Mouse (Mus musculus): ENCODE measurements around the gene Tmem255b. TPM values are rescaled to one million over a fixed set of nuclear protein-coding genes. Genes with fewer than 3 reads are reported as not detected.

Gene Tmem255b
- 1 to 10 TPM; 4.3 to 4.7 TPM for total RNA-seq (2021)
- long read RNA-seq, experiment 1, partial matches to known transcripts, result 0 of 8 reads
- long read RNA-seq, experiment 1, other reads (novel, unspliced or antisense), result 5 of 8 reads
- long read RNA-seq, experiment 2, partial matches to known transcripts, result 0 of 6 reads
- long read RNA-seq, experiment 2, other reads (novel, unspliced or antisense), result 3 of 6 reads

DNA sequence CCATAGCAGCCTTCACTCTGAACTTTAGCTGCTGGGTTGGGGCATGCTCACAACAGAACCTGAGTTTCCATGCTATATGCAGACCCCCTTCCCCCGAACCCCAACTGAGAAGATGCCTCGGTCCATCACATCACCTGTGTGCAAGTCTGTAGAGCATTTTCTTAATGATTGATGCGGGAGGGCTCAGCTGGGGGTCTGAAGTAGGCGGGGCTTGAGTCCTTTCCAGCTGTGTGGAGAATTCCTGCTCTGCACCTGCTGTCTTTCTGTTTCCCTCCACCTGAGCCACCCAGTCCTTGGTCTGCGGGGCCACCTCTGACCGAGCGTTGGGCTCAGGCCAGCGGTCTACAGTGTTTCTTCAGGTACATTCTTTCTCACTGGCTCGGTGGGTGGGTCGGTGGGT, at the start of gene Tmem255b:
Tmem255b (plus strand) TSS at position 301 of the 400 bp plus-strand sequence.
- DNase-seq (ENCODE audit: low spot score in 2 of 2), result no peak

DNA sequence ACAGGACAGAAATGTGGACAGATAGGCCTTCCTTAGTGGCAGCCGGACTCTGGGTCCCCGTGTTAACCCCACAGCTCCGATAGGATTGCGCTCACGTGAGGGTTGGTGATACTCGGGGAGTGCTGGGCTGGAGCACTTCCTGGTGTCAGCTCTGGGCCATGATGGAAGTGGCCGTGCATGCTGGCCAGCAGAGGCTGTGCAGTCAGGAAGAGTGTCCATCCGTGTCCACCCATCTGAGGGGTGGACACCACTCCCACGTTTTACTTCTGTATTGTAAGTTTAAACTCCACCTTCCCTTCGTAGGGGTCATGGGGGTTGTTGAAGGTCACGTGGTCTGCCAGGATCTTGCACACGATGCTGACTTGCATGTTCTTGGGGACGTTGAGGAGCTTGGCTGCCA, 48.6 kb upstream of the Tmem255b start:
- no peak for DNase-seq (ENCODE audit: low spot score in 2 of 2)

DNA sequence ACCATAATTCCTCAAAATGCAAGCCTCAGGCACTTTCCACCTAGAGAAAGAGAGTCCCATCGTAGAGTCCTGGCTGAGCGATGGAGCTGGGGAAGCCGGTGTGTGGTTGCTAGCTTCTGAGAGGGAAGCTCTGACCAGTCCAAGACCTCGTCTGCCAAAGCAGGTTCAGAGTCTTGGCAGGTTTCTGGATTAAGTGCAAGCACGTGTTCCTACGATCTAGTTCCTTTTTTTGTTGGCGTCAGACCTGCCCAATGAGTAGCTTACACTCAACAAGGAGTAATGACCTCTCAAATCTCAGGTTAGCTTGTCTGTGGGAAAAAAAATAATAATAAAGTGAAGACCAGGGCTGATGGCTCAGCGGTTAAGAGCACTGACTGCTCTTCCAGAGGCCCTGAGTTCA, 47.3 kb upstream of the Tmem255b start:
- DNase-seq (ENCODE audit: low spot score in 2 of 2), result no peak

DNA sequence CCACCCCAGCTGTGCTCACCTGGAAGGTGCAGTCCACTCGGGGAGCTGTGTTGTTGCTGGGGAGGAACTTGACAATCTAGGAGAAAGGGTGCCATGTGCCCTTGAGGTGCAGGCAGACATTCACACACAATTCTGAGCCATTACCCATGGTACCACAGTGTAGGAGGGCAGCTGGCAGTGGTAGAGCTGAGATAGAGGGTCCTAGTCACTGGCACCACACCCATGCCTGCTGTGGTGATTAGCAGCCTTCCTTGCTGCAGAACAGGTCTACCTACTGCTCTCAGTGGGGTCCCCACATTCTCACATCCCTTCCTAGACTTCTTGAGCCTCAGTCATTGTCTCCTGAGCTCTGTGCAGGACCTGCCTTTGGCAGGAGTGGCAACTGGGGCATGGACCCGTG, 46.2 kb upstream of the Tmem255b start:
- DNase-seq (ENCODE audit: low spot score in 2 of 2), result no peak

DNA sequence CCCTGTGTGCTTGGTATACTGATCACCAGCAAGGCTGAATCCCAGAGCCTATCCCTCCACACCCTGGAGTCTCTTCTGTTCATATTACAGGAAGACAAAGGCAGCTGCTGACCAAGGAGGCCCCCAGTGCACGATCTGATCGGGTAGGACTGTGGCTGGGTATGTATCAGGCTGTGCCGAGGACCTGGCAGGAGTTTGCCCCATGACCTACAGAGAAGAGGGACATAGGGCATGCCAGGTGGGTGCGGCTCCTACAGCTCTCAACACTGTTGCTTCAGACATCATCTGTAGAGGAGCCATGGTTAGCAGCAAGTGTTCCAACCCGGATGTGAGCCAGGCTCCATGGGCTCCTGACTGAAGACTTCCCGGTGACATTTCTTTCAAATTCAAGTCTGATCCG, 41.1 kb upstream of the Tmem255b start:
- DNase-seq (ENCODE audit: low spot score in 2 of 2), result no peak

DNA sequence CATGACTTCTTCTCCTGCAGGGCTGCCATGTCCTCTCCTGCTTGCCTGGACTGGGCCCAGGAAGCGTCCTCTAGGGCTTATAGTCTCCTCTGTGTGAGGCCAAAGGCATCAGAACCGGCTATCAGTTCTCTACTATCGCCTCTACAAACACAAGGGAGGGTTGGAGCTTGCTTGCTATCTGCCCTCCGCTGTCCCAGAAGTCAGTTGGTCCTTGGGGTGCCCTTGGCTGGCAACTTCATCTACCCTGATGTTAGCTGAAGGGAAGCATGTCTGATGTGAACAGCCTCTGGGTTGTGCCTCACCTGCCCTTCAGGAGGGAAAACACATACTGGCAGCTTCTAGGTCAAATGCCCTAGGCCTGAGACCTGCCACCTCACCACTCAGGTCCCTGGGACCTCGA, 38.3 kb upstream of the Tmem255b start, which contains the start of gene Atp4b:
Atp4b (minus strand) TSS at position 101 of the 400 bp plus-strand sequence.
- no peak for DNase-seq (ENCODE audit: low spot score in 2 of 2)

DNA sequence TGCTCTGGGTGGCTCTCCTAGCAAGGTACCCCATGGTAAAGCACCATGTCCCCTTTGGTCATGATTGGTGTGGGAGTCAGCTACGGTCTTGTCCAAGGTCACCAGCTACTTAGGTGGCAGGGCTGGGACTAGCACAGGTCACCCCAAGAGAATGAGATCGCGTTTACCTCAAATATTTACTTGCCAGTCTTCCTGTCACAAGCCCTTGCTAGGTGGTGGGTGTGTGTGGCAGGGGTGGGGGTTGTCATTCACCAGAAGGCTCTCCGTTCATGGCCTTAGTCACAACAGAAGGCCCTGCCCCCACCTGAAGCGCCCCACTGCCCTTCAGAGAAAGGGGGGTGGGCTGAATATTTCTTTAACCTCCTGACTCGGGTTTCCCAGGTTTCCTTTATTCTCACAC, 31.5 kb upstream of the Tmem255b start:
- DNase-seq (ENCODE audit: low spot score in 2 of 2), result no peak

DNA sequence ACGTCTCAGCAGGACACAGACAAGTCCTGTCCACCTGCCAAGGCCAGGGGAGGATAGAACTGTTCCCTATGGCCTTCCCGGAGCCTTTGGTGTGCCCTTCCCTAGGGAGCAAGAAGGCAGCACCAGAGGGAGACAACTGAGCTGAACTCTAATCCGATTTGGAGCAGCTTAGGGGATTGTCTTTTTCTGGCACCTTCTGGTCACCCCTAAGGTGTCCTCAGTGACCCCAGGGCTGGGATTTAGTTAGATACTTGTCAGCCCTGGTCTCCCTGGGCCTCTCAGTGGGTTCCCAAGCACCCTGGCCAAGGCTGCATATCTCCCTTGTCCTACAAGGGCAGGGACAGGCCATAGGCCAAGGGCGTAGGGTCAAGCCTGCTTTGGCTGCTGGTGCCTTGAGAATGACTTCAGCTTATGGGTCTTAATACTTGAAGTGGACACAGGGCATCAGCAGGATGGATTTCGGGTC, 30.3 kb upstream of the Tmem255b start, which contains the start of gene Grk1:
Grk1 (plus strand) TSS at position 416 of the 466 bp plus-strand sequence.
- no peak for DNase-seq (ENCODE audit: low spot score in 2 of 2)

DNA sequence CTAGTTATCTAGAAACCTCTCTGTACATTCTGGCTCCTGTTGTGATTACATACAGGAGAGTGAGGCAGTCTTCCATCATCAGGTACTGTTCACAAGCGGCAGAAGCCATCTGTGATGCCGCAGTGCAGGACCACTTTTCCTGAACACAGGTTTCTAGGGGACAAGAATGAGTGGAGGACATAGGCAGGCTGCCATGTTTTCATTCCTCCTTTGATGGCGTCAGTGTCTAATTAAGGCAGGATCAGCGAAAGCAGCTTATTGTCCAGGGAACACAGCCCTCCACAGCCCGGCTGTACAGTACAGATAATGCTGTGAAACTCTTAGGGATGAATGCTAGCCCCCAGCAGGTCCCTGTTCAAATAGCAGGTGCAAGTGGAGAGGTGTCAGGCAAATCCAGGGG, 29.0 kb upstream of the Tmem255b start:
- no peak for DNase-seq (ENCODE audit: low spot score in 2 of 2)

DNA sequence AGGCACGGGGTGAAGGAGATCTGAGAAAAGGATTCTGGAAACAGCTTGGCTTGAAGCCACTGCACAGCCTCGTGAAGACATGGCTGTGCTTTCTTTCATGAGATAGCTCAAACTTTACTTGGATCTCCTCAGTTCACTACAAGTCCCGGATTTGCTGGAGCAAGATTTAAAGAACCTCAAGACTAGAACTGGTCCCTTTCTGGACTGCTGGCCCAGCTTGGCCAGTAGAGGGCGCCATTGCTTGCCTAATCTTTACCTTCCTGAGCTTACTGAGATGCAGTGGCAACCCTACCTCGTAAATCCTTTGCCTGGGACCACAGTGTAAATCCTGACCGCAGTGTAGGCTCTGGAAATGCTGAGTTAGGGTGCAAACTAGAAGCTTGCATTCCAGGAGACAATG, 23.4 kb upstream of the Tmem255b start:
- peak; percentile 64 to 73 for DNase-seq (ENCODE audit: low spot score in 2 of 2)

DNA sequence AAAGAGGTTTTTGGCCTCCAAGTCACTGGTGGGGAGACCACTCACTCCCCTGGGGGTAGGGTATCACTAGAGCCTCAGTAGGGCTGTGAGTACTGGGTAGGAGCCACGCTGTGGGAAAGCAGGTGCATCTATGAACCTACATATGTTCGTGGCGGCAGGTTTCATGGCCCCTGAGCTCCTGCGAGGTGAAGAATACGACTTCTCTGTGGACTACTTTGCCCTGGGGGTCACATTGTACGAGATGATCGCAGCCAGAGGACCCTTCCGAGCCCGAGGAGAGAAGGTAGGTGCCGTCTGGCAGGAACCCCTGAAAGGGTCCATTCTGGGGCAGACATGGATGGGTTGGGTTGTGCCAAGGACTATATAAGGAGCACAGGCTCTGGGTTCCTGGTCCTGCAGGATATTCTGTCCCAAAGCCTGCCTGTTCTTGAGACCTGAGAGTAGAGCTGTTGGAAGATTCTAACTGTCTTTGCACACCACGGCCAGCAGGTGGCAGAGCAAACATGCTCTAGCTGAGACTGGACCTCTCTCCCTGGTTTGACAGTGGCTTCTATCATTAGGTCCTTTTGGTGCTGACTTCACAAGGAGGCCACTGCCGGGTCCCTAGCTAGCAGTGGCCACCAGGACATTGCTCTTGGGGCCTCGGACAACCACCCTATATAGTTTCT, 22.0 kb upstream of the Tmem255b start:
- peak; percentile 53 to 67 for DNase-seq (ENCODE audit: low spot score in 2 of 2)

DNA sequence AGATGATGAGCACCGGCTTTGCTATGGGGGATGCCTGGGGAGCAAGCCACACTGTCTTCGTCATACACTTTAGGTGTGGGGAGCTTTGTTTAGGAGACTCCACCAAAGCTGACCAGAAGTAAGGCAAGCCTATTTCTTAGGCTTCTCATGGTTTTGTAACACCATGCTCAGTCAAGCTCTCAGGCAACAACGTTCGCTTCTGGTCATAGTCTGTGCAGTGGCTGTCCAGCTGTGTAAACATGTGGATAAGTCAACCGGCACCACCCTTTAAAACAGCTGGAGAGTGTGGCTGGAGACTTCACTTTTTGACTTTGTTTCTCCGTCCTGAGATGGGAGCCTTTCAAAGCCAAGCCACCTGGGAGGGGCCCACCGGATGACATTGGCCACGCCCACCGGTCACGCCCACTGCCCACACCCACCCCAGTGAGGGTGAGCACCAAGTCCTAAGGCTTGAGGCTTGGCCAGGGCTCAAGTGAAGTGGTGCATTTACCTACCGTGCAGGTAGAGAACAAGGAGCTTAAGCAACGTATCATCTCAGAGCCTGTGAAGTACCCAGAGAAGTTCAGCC, 21.1 kb upstream of the Tmem255b start:
- DNase-seq (ENCODE audit: low spot score in 2 of 2), result no peak

DNA sequence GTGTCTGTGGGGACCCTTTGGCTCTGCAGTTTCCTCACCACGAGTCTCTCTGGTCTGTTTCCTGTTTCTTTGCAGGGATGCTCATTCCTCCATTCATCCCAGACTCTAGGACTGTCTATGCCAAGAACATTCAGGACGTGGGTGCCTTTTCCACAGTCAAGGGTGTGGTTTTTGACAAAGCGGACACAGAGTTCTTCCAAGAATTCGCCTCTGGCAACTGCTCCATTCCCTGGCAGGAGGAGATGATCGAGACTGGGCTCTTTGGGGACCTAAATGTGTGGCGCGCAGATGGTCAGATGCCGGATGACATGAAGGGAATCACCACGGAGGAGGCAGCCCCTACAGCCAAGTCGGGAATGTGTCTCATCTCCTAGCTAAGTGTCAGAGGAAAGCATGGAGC, 19.1 kb upstream of the Tmem255b start:
- DNase-seq (ENCODE audit: low spot score in 2 of 2), result peak; percentile 36 to 49

DNA sequence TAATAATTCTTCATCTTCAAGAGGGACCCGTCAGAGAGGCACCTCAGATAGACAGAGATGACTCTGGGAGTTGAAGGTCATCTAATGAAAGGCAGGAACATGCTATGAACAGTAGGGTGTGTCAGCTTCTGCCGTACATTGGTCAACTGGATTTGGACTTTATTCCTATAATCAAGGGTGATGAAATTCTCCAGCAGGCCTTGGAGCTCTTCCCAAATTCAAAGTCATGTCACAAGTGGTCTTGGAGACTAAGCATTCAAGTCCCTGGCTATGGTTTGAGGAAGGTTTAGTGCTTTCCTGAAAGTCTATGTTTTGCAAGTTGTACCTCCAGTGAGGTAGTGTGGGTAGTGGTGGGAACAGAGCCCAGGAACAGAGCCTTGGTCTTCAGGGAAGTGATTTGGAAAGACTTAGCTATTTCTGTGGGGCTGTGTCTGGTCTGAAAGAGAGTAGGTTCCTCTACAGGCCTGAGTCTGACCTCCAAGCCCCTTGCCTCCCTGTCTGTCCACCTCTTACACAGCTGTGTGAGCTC, 15.8 kb upstream of the Tmem255b start:
- no peak for DNase-seq (ENCODE audit: low spot score in 2 of 2)

DNA sequence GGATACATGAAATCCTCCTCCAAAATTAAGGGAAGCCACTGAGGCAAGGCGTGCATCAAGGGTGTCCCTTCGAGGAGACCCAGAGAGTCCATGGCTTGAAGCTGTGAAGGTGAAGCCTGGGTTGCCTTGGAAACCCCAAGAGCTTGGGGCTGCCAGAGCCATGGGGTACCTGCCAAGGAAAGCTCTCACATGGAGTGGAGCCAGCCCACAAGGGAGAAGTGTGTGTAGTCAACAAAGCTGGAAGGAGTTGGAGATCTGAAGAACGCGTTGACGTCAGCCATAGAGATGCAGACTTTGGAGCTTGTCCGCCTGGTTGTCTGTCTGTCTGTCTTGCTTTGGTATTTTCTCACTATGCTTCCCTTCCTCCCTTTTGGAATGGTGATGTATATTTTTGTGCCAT, 14.0 kb upstream of the Tmem255b start:
- peak in 1 of 2 experiments; percentile 21 for DNase-seq (ENCODE audit: low spot score in 2 of 2)

DNA sequence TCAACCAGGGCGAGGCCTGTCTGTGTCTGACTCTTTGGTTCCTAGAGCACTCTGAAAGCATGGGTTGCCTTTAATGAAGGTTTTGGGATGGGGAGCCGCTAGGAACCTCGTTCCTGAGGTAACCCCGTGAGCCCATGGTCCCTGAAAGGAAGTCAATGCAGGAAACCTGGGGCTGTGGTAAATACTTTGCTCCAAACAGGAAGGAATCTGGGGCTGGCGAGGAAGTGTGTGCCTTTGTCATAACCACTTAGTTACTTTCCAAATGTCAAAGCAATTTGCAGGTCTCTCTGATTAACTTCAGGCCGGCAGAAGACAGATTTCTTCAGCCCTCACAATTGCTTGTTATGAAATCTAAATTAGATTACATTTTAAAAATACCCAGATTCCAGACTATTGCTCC, 7.6 kb upstream of the Tmem255b start:
- no peak for DNase-seq (ENCODE audit: low spot score in 2 of 2)

DNA sequence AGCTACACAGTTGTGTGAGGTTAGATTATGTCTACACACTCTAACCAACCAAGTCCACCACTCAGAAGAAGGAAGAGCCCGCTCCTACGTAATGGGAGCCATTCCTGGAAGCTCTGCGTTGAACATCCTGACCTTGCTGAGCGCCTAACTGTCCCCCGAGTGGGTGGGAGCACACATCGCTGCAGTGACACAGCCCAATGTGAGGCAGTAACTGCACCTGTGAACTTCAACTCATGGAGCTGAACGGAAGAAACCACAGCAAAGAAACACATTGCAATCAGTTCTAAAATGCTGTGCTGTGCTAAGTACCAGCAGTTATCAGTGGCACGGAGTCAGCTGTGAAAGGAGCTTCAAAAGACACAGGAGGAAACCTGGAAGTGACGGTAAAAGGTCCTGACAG, 6.8 kb upstream of the Tmem255b start:
- no peak for DNase-seq (ENCODE audit: low spot score in 2 of 2)

DNA sequence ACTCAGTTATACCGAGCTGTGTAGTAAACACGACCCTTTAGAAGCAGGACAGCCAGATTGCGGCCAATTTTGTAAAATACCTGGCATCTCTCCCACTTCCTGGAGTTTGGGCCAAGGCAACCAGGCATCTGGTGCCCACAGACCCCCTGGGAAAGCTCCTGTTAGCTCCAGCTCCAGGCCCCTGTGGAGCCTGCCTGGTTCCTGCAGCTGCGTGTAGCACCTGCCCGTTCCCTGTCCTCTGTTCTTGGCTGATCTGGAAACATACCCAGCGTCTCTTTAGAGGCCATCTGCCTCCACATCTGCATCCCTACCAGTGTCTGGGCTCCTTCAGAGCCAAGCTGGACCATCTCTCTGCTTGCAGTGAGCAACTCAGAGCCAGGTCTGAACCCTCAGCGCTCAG, 4.6 kb upstream of the Tmem255b start:
- DNase-seq (ENCODE audit: low spot score in 2 of 2), result no peak

DNA sequence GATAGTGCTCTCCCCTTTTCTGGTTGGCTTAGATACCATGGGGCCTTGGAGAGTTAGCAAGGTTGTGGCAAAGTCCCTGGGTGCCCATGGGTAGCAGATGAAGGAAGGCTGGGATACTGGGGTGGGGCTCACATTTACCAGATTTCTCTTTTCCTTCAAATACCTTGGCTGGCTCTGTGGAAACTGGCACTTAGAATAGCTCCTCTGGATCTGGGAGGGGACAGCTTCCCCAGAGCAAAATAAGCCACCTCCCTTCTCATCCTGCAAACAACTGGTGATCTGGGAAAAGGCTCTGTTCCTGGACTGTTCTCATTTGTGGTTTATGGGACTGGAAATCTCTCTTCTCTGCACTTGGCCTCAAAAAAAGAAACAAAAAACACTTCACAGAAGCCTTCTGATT, 4.1 kb upstream of the Tmem255b start:
- no peak for DNase-seq (ENCODE audit: low spot score in 2 of 2)

DNA sequence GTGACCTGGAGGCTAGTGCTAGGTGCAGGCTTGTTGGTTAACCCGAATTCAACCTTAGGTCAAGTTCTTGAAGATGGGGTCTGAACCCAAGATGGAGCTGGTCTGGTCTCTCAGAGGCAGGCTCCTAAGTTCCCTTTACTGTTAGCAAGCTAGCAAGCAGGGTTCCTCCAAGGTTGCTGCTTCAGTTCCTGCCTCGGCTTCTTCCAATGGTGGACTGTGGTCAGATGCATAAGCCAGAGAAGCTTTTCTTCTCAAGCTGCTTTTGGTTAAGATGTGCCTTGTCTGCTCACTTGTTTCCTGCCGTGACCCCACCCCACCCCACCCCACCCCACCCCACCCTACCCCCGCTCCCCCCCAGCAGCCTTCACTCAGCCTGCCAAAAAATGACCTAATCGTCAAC, 1.9 kb upstream of the Tmem255b start:
- DNase-seq (ENCODE audit: low spot score in 2 of 2), result no peak

DNA sequence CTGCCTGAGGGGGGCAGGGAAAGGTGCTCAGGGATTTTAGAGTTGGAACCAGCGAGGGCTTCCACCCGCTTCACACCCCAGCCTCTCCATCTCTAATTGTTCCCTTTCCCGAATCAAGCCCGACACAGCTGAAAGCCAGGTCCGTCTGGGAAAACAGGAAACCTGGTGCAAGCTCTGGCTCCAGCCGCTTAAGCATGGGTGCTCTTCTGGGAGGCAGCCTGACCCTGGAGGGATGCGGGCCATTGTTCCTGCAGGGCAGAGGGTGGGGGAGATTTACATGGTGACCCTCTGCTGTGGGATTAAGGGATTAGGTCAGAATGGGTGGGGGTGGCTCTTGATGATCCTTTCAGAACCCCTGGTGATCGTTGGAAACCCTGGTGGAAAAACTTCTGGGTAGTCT, 1.1 kb downstream of the Tmem255b start:
- DNase-seq (ENCODE audit: low spot score in 2 of 2), result no peak

DNA sequence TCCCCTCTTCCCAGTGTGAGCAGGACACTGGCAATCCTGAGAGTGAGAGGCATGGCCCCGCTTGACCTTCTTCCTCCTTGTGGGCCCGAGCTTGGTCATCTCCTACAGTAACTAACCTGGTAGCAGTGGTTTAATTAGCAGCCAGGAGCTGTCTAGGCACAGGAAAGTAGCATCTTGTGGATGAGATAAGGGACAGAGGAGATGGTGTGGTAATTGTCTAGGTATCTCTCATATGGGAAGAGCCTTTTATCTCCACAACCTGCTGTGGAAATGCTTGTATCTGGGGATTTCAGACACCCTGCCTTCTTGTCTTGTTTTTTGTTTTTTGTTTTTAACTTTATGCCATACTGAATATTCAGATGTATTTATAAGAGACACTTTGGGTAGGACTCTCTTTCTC, 2.5 kb downstream of the Tmem255b start:
- DNase-seq (ENCODE audit: low spot score in 2 of 2), result no peak

Data from left cerebral cortex, adult 18-20 months (tissue).